Mouse (Mus musculus): ENCODE results near the gene Morn5. TPM values are rescaled to one million over a fixed set of nuclear protein-coding genes. Genes with fewer than 3 reads are reported as not detected.

Morn5 gene
- total RNA-seq, 2 experiments from 2014 or later: 0.46 to 0.61 TPM

DNA sequence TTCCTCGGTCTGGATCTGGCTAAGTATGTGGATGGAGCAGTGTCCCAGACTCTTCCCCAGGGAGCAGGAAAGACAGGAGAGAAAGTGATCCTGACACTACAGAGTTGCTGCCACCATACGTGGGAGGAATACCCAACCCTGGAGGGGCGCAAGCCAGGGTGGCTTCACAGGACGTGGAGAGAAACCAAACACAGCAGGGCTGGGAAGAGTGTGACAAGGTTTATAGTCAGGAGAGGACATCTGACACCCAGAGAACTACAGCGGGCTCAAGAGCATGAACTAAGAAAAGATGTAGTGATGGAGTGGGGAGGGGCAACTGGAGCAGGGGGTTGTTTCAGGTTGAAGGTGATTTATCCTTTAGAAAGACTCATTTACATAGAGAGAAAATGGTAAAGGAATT lies 12.2 kb downstream of the Morn5 start:
- no peak for DNase-seq (ENCODE audit: low spot score in 2 of 2)

DNA sequence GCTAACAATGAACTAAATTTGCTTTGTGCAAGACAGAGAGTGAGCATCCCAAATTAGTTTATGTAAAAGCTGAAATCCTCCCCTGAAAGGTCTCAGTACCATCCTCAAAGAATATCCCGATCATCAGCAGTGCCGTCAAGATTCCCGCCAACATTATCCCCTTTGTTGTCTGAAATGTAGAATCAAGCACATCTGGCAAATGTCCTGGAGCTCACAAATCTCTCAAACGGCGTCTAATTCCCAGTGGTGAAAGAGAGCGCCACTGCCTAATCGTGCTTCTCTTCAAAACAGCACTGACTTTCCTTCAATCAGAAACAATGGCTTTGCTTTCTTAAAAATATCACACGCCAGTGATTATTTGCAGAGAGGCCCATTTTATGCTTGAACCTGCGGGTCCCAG lies 17.9 kb downstream of the Morn5 start:
- no peak for DNase-seq (ENCODE audit: low spot score in 2 of 2)

DNA sequence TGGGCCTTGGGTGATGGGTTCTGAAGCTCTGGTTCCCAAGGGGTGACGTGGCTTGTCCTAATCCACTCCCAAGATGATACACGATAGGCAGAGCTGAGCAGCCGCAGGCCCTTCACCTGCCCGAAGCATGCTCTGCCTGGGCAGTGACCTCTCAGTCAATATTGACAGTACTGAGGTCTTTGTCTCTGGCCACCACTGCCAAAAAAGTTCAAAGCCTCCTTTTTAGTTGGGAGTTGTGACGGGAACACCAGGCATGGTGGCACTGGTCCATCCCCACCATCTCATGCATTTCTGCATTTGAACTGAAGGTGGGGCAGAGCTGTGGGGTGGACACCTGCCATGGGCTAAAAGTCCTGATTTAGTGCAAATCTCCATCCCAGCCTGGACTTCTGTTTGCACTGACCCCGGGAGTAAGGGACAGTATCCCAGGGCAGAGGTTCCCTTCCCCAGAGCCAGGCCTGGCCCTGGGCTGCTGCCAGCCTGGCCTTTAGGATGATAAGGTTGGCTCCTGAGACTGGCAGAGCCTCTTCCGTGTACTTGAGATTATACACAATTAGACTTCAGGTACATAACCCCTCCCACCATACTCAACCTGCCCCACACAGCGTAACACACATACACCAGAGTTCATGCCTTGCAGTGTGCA lies 22.5 kb downstream of the Morn5 start:
- DNase-seq (ENCODE audit: low spot score in 2 of 2): no peak

DNA sequence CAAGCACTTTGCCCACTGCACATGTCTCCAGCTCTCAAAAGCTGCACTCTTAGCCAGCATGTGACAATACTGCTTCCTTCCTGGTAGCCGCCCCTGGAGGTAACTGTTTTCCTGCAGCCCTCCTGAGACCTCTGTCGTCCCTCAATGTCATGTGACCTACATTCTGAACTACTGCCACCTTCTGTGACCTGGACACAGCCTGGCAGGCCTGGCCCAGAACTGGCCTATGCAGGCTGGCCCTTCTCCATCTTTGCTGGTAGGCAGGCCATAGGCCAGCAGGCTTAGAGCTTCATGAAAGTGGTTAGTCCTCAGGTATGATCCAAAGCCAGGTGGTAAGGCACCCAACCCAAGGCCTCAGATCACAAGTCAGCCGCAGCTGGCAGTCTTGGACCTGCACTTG lies 24.5 kb downstream of the Morn5 start:
- DNase-seq (ENCODE audit: low spot score in 2 of 2): no peak

DNA sequence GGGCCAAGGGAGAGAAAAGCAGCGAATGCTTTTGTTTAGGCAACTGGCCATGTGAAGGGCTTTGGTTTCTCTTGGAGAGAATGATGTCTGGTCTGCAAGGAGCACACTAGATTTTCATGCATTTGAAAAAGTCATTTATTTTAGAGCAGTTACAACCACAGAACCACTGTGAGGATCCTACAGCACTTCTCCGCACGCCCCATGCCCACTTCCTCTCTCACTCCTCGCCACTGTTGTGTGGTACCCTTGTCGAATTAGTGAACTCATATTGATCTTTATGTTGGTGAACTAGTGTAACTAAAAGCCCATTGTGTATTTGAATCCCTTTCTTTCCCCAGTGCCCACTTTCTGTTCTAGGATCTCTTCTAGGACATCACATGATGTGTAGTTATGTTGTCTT lies 26.0 kb downstream of the Morn5 start:
- no peak for DNase-seq (ENCODE audit: low spot score in 2 of 2)

DNA sequence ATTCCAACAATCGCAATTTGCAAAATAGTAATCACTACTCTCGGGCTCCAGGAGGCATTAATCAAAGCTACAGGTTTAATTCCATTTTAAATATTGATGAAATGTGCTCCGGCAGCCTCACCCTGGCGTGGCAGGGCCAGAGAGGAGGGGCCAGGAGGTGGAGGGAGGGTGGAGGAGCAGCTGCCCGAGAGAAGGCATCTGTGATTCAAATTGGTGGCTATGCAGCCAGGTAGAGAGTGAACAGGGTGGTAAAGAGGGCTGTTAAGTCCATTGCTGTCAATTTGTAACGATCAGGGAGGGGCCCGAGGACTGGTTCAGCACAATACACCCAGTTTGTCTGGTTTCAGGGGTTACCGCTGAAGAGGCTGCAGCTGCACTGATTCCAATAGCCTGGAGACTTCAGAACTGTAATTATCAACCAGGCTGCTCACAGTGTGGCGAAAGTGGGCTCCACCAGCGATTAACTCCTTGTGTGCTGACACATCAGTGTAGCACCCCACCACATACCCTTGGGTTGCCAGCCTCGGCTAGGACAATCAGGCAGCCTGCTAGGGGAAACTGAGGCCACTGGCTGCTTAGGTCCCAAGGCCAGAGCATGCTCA lies 28.0 kb downstream of the Morn5 start:
- DNase-seq (ENCODE audit: low spot score in 2 of 2): no peak

DNA sequence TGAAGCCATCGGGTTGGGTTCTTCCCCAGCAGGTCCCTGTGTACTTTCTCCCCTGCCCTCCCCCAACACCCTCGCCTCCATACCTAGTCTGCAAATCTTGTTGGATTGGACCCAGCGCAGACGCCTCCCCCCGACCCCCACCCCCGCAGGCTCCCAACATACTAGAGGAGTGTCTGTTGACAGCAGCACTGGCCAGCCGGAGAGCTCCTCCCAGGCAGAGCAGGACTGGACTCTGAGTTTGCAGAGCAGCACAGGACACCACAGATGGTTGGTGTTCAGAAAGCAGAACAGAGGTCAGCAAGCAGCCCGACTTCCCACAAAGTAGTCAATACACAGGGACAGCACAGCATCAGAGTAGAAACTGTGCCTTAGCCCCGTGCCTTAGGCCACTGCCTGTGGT lies 32.2 kb downstream of the Morn5 start:
- DNase-seq (ENCODE audit: low spot score in 2 of 2): no peak

DNA sequence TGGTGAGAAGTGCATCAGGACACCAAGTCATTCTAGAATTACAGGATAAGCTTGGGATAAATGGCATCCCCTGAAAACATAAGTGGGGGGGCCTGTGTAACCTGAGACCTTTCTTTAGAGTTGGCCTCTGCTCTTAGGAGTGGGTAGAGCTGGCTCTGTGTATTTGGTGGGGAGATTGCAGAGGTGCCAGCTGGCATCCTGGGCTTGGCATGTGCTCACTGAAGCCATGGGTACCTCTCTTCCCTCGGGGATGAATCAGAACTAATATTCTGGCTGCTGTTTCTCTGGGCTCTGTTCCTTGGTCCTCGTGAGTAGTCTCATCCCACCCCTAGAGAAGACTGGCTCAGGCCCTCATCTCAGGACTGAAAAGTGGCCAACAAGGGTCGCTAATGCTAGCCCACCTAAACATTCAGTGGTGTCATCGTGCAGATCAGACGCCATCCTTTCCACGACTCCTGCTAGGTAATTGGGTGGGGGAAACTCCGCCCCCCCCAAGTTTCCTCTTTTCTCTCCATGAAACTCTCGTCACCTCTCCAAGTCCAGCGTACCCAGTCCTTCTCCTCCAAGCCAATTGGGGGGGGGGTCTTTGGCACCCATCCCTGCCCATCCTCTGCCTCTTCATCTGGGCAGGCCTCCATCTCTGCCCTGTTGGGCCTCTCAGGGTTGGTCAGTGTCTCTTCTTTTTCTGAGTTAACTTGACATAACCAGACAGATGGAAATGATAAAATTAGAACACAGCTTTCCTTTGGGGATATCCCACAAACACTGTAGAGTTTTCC lies 33.7 kb downstream of the Morn5 start:
- no peak for DNase-seq (ENCODE audit: low spot score in 2 of 2)

DNA sequence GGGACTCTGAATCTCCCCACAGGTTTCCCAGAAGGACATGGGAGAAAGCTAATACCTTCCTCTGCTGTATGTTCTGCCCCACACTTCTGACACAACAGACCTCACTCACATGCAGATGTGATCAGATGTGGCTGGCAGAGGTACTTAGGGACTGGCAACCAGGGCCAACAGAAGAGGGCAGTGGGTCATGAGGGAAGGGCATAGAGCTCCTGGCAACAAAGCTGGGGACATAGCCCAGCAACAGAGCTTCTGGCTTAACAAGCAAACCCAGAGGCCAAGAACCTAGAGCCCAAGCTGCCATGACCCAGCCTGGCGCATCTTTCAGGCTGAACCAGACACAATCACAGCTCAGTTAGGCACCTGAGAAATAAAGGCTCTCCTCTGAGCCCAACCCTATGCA lies 35.8 kb downstream of the Morn5 start:
- DNase-seq (ENCODE audit: low spot score in 2 of 2): no peak

DNA sequence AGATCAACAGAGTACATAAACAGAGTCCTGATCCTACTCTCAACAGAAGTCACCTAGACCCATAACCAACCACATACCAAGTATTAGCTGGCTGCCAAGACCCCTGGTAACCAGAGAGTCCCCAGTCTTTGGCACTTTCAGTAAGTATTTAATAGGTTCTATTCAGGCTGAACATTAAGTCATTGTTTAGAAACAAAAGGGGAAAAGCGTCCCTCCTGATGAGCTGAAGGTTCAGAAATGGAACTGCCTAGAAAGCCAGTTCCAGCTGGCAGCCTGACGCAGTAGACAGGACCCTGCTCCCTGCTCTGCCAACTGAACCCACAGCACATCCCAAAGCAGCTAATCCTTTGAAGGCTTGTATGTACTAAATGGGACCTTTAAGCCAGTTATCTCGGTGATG lies 39.9 kb downstream of the Morn5 start:
- DNase-seq (ENCODE audit: low spot score in 2 of 2): no peak

DNA sequence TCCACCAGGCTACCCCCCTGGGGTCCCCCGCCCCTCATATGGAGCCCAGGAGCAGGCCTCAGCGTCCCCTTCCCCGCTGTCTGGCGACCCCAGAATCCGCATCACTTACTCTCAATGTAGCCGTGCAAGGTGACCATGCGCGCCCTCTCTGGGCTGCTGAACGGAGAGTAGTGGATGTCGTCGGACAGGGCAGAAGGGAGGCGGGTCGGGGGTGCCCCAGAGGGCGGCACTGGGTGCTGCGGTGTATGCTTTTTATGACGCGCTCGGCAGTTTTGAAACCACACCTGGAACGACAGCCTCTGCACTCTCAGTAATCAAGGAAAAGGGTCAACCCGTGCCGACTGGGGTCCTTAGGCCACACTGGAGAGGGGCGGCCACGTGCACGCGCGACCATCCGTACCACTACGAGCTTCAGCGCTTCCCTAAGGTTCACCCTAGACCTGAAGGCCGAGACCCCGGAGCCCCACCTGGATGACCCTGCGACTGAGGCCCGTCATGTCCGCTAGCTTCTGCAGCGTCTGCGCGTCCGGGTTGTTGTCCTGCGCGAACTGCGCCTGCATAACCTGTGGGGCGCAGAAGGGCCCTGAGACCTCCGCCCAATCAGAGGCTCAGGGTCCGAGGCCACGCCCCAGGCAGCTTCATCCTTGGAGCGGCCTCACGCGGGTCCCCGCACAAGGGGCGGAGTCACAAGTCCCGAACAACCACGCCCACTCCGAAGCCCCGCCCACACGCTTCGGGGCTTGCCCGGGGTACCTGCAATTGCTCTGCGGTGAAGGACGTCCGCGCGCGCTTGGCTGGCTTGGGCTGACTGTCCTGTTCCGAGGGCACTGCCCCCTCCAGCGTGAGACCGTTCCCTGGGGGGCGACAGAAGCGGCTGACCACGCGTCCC lies 41.8 kb downstream of the Morn5 start:
- peak; percentile 45 to 48 for DNase-seq (ENCODE audit: low spot score in 2 of 2)

DNA sequence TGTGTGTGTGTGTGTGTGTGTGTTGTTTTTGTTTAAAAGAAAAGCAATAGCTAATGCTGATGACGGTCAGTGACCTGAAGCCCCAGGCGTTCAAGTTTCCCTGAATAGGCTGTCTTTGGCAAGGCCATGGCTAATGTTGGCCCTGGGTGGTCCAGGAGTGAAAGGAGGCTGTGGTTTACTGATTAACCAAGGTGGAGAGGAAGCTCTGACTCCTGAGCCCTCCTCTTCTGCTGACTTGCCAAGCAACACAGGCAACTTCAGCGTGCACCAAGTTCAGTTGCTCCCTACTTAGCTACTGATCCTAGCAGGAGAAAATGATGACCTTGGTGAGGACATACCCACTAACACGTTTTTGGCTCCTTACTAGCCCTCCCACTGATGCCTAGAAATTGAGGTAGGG lies 43.5 kb downstream of the Morn5 start:
- DNase-seq (ENCODE audit: low spot score in 2 of 2): no peak

DNA sequence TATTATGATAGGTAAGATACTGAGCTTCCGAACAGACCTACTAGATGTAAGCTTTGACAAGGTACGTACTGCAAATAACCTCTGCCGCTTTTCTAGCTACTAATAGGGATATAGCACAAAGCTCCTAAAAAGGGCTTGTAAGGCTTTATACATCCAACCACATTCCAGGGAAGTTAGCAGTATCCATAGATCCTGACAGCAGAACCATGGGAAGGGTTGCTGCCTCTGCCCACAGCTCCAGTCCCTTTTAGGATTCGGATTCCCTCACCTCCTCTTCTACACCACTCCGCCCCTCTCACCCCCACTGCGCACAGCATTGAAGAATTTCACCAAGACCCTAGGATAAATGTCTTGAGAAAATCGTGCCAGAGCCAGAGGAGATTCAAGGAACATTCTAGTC lies 44.0 kb downstream of the Morn5 start:
- DNase-seq (ENCODE audit: low spot score in 2 of 2): no peak

DNA sequence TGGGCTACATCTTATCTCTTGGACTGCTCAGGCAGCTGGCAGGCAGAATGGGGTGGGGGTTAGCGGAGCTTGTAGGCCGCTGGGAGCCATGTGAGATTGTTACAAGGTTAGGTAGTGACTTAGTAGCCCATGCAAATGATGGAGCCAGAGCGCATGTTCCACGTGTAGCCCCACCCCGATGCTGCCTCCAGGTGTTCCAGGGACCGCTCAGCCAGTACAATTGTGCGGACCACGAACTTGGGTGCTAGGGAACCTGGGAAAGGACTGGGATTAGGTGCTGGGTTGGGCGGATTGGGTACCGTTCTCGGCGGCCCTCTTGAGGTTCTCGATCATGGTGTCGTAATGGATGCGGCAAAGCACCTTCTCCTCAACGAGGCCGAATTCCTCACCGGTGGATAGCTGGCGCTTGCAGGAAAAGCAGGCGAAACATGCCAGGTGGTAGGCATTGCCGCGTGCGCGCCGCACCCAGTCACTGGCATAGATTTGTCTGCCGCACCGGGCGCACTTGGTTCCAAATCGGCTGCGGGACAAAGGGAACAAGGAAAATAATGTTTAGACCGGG lies 44.7 kb downstream of the Morn5 start:
- DNase-seq (ENCODE audit: low spot score in 2 of 2): no peak

DNA sequence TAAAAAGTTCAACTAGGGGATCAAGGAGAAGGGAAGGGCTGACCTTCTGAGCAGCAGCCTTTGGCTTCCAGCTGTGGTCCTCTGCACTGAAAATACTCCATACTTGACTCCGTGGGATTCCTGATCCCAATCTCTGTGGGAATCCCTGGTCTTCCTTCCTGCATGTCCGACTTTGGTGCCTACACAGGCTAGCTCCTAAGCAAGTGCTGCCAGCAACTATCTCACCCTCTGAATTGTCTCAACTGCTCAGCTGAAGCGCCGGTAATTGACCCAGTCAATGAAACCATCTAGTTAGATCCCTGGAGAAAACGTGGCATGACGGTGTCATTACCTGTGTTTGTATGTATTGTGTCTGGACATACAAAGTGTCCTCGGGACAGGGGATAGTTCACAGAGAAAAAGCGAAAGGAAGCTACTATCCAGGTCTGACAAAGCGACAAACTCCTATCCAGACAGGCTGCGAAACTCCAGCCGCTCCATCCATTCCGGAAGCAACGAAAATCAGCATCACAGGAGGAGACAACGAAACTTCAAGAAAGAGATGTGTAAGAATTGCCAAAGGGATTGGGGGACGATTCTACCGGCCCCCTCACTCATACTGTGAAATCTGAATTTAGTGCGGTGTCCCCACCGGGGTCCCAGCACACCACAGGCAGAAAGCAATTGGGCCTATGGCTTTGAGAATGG lies 48.0 kb downstream of the Morn5 start:
- no peak for DNase-seq (ENCODE audit: low spot score in 2 of 2)

DNA sequence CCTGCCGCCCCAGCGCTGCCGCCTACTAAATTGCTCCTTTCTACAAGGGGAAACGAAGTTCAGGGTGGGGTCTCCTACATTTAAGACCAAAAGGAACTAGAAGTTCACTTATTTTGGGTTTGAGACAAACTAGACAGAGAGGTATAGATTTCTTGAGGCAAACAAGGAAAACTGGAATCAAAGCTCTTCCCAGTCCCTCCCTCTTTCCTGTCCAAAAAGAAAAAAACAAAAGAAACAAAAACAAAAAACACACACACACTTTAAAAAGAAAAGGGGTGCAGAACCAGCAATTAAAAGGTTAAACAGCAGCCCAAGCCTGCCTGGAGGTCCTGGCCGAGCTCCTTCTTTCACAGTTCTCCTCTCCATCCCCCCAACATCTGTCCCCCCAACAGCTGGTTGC lies 48.8 kb downstream of the Morn5 start:
- DNase-seq (ENCODE audit: low spot score in 2 of 2): no peak

DNA sequence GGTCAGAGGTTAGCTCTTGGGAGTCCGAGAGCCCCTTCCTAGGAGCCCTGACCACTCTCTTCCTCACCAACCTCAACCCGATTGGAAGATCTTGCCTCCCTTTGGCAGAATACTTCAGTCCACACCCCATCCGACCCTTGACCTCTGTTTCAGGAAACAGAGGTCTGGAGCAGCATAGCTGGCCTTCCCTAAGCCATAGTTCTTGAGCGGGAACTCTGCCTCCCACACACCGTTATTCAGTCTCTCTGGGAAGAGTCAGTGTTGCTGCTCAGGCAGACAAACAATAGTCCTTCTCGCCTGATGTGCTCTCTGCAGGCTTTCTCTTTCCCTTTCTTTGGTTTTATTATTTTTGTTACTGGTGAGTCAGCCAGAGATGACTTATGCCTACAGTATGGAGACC lies 50.5 kb downstream of the Morn5 start:
- no peak for DNase-seq (ENCODE audit: low spot score in 2 of 2)

DNA sequence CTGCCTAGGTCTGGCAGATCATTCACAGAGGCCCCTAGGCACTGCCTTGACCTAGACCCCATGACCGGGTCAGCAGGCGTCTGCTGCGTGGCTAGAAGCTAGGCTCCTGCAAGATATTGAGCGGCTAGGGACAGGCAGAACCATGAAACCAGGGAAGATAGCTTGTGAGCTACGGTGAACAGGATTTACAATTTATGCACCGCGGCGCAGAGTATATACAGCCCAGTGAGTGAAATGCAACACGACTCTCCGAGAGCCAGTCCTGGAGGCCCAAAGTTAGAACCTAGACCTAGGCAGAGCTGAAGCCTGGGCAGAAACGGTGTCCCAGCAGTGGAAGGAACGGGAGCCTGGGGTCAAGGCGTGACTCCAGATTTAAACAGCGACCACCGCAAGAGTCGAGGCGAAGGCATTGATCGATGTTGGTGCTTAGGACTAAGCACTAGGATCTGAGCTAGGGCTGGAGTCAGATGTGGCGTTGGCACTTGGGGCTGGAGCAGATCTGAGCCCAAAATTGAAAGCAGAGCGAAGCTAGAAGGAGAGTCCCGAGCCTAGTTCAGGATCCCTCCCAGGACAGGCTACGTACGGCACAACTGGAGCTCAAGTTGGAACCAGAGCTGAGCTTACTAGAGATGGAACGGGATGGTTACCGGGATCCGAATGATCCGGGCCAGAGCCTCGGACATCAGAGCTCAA lies 52.8 kb downstream of the Morn5 start:
- DNase-seq (ENCODE audit: low spot score in 2 of 2): no peak

DNA sequence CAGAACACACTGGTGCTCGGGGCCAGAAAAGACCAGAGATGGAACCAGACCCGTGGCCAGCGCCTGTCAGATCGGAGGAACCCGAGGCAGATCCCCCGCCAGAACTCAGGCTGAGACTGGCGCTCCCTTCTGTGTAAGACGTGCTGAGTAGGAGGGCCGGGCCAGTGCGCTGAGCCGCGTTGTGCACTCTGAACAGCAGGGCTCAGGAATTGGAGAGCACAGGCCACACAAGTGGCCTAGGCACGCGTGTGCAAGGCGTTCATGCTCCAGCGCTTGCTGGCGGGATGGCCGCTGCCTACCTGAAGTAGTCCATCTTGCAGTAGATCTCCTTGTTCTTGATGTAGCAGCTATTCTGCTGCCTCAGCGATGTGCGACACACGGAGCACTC lies 53.3 kb downstream of the Morn5 start:
- no peak for DNase-seq (ENCODE audit: low spot score in 2 of 2)

DNA sequence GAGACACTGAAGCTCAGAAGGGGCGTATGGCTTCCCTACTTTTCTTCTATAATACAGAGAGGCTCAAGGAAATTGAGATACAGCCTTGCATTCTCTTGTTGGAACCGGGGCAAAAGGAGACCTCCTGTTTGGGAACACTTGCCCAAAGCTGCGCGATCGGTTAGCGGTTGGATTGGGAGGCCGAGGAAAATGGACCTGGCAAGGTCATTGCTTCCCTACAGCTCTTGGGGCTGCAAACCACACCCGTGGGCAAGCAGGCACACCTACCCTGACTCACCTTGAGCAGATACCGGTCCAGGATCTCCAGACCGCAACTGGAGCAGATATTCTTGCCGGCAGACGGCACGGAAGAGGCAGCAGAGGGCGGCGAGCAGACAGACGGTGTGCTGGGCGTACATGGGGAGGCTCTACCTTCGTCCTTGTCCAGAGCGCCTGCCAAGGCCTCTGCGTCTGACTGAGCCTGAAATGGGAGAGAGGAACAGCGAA lies 53.9 kb downstream of the Morn5 start:
- no peak for DNase-seq (ENCODE audit: low spot score in 2 of 2)

All from adrenal gland, adult 18-20 months (tissue).